8 mouse cellular contexts compared by ENCODE assay signal in the genomic region with DNA sequence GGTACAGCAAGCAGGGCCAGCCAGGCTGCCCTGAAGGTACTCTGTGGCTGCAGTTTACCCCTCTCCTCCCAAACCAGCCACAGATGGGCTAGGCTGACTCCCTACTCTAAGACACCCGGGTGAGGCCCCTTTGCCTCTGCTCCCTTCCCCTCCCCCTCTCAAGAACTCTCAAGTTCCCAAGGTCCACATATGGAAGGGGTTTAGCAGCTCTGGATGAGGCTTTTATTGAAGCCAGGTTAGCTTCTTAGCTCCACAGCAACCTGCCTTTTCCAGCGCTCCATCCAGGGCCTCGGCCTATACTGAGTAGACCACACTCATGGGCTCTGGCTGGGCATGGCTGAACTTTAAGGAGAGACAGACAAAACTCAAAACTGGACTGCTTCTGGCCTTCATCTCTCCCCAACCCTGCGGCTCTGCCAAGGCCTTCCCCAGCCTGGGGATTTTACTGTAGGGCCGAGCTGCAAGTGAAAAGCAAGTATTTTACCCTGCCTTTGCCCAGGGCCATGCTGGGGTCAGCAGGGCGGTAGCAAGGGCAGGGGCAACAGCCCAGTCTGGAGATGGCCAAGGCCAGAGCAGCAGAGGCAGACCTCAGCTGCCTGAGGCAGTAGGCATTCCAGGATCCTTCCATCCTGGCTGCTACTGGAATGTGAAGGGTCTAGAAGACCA. TPM values are rescaled to one million over a fixed set of nuclear protein-coding genes. Genes with fewer than 3 reads are reported as not detected.
DNase-seq lines count a peak whose midpoint lies in the region; ATAC-seq and TF ChIP-seq lines count a peak whose summit lies in the region.
"Had no signal": no experiment of that assay in that cellular context is flagged by ENCODE, and none has a peak within 500 bp of the region (broad histone marks: within the 10 kb centered on the region; RNA-seq: fewer than 3 reads in every experiment).

No protein-coding gene starts in this region.

- no peaks in the 10 kb centered on the region for H3K9me3 ChIP-seq in limb, embryonic 12.5 days
- no peaks in the 10 kb centered on the region for H3K9me3 ChIP-seq in stomach, postnatal 0 days (ENCODE audit: control insufficient read depth, low read length)

- peak overlapping the region; percentile 19; the same call in 1 of the 2 replicates for H3K4me2 ChIP-seq in limb, embryonic 12.5 days
- no peak overlapping the region for H3K4me2 ChIP-seq in stomach, postnatal 0 days (replicated peaks; ENCODE audit: low read depth)

- H3K27me3 ChIP-seq in limb, embryonic 12.5 days, result no peaks in the 10 kb centered on the region
- no peaks in the 10 kb centered on the region for H3K27me3 ChIP-seq in stomach, postnatal 0 days (ENCODE audit: control insufficient read depth, insufficient read depth, low read length)

- no peak overlapping the region for H3K4me3 ChIP-seq in left cerebral cortex, adult 2 months
- H3K4me3 ChIP-seq in limb, embryonic 12.5 days (replicated peaks), result no peak overlapping the region
- no peak overlapping the region for H3K4me3 ChIP-seq in stomach, postnatal 0 days (ENCODE audit: low read depth, low read length)

- no peak for TF ChIP-seq CTCF in left cerebral cortex, adult 2 months (IDR thresholded peaks at IDR 0.05)
- no peak for TF ChIP-seq CTCF in stomach, postnatal 0 days (IDR thresholded peaks at IDR 0.05; ENCODE audit: low read depth)

- 13% methylated on average over 6 of the region's 6 CpGs for WGBS in limb, embryonic 12.5 days
- WGBS in stomach, postnatal 0 days, result 68% methylated on average over 6 of the region's 6 CpGs

- intact Hi-C loops in left cerebral cortex, adult 2 months (cut with DNase I), result no loop called here

- no peak for TF ChIP-seq EP300 in stomach, postnatal 0 days (optimal IDR thresholded peaks at IDR 0.05)

- peaks cover 30% of the 10 kb centered on the region; the same call in 1 of the 2 replicates for H3K36me3 ChIP-seq in limb, embryonic 12.5 days
- peaks cover 5% of the 10 kb centered on the region; the same call in 1 of the 2 replicates for H3K36me3 ChIP-seq in stomach, postnatal 0 days (ENCODE audit: control insufficient read depth, insufficient read depth, low read length)

- peak overlapping the region; percentile 51 for H3K9ac ChIP-seq in limb, embryonic 12.5 days (replicated peaks)
- peak overlapping the region; percentile 35 for H3K9ac ChIP-seq in stomach, postnatal 0 days (ENCODE audit: low read length)

- peak overlapping the region; percentile 60 for H3K27ac ChIP-seq in left cerebral cortex, adult 2 months
- H3K27ac ChIP-seq in limb, embryonic 12.5 days, result peak overlapping the region; percentile 97
- peak overlapping the region; percentile 53 for H3K27ac ChIP-seq in stomach, postnatal 0 days (replicated peaks)

- ATAC-seq in limb, embryonic 12.5 days (ENCODE audit: insufficient number of reproducible peaks, insufficient read depth, low FRiP score, low TSS enrichment, low read depth), result peak; percentile 69
- no peak for ATAC-seq in stomach, postnatal 0 days (ENCODE audit: low FRiP score, low TSS enrichment)

- DNase-seq in left cerebral cortex, adult 2 months (ENCODE audit: extremely low spot score in 1 of 2, low spot score in 2 of 2), result no peak
- DNase-seq in left cerebral cortex, adult 9 months (ENCODE audit: low spot score in 2 of 2), result no peak
- DNase-seq in forelimb bud, embryonic 11.5 days (ENCODE audit: low read depth, low spot score), result peak; percentile 86
- DNase-seq in stomach, postnatal 0 days (ENCODE audit: low spot score), result no peak
- no peak for DNase-seq in thymus, postnatal 36 days
- no peak for DNase-seq in layer of hippocampus, postnatal 36 days
- DNase-seq: layer of hippocampus, adult 9-11 months had no signal

- peaks cover 68% of the 10 kb centered on the region for H3K4me1 ChIP-seq in limb, embryonic 12.5 days (replicated peaks)
- peaks cover 6% of the 10 kb centered on the region; the same call in 1 of the 2 replicates for H3K4me1 ChIP-seq in stomach, postnatal 0 days (replicated peaks; ENCODE audit: control insufficient read depth, insufficient read depth)

RNA-seq across cellular contexts. Expression of a gene that starts 23.3 kb away (rescaled TPM):
- total RNA-seq in left cerebral cortex, adult 2 months (2021), result 10 to 100 TPM; 30.3 to 38.8 TPM
- polyA plus RNA-seq in limb, embryonic 12.5 days (2016; fragmentation: Nextera tagmentation; extraction: Ambion mirVana), result 127 and 149 TPM in 2 replicates
- polyA plus RNA-seq in stomach, postnatal 0 days (2015; fragmentation: Nextera tagmentation; extraction: Ambion mirVana), result 75.7 and 82.1 TPM in 2 replicates
- 10 to 100 TPM; 32.7 to 33.6 TPM for total RNA-seq in layer of hippocampus, postnatal 36 days (2021)

RNA-seq across cellular contexts. Expression of a gene that starts 31.2 kb away (rescaled TPM):
- total RNA-seq in left cerebral cortex, adult 2 months (2021), result 10 to 100 TPM; 11.2 TPM
- polyA plus RNA-seq in limb, embryonic 12.5 days (2016; fragmentation: Nextera tagmentation; extraction: Ambion mirVana), result 61.2 and 67.7 TPM in 2 replicates
- polyA plus RNA-seq in stomach, postnatal 0 days (2015; fragmentation: Nextera tagmentation; extraction: Ambion mirVana), result 22.4 and 24.0 TPM in 2 replicates
- 10 to 100 TPM in 1 of 2 experiments, 1 to 10 TPM in 1; 9.5 to 11.6 TPM for total RNA-seq in layer of hippocampus, postnatal 36 days (2021)
